Mouse (Mus musculus) heart, embryonic 16.5 days (tissue): ENCODE data around the gene Rtkn2. TPM values are rescaled to one million over a fixed set of nuclear protein-coding genes. Genes with fewer than 3 reads are reported as not detected.

Source experiments
- ATAC-seq: fragments of 200-750 bp; cut with Nextera tagmentation; replicated peaks from 2 replicates; pipeline ENCODE4 v1.8.0; 2017; ENCODE audit warnings: moderate number of reproducible peaks; ENCODE audit not compliant: insufficient read depth, low FRiP score; ENCODE audit errors: extremely low read depth
- H3K27ac ChIP-seq: fragments of 300-500 bp; sonication (generic); 2 replicates; pipeline ENCODE4 v1.5.1; 2014; ENCODE audit warnings: mild to moderate bottlenecking, low read length, control low read depth, moderate library complexity
- H3K27me3 ChIP-seq: fragments of 300-500 bp; sonication (generic); 2 replicates; pipeline ENCODE4 v1.6.1; 2014; ENCODE audit warnings: low read length, mixed read lengths; ENCODE audit not compliant: control insufficient read depth, insufficient read depth
- H3K36me3 ChIP-seq: fragments of 300-500 bp; sonication (generic); 2 replicates; pipeline ENCODE4 v1.6.1; 2014; ENCODE audit not compliant: control insufficient read depth, insufficient read depth
- H3K4me1 ChIP-seq: fragments of 300-500 bp; sonication (generic); 2 replicates; pipeline ENCODE4 v1.6.1; 2014; ENCODE audit warnings: low read length, mixed read lengths; ENCODE audit not compliant: control insufficient read depth, insufficient read depth
- H3K4me2 ChIP-seq: fragments of 300-500 bp; sonication (generic); 2 replicates; pipeline ENCODE4 v1.6.1; 2014; ENCODE audit warnings: low read depth, mild to moderate bottlenecking, control low read depth, low read length
- H3K4me3 ChIP-seq: fragments of 300-500 bp; sonication (generic); 2 replicates; pipeline ENCODE4 v1.5.1; 2014; ENCODE audit warnings: mild to moderate bottlenecking, control low read depth, low read length
- H3K9ac ChIP-seq: fragments of 300-500 bp; sonication (generic); 2 replicates; pipeline ENCODE4 v1.6.1; 2014; ENCODE audit warnings: low read length, control low read depth
- H3K9me3 ChIP-seq: fragments of 300-500 bp; sonication (generic); replicated peaks from 2 replicates; pipeline ENCODE4 v1.6.1; 2016; ENCODE audit warnings: low read length; ENCODE audit not compliant: control insufficient read depth
- WGBS: fragments of 180-500 bp; shearing (Covaris S2); extraction: QIAGEN DNeasy Blood & Tissue Kit; methylation state at CpG from one replicate; pipeline ENCODE4 v1.1.7; 2014; 5-methylcytosine and 5-hydroxymethylcytosine counted together
- polyA plus RNA-seq: library from polyadenylated mRNA; unstranded; fragments of >200 nt; fragmentation: Nextera tagmentation; extraction: Ambion mirVana; gene quantifications from 2 replicates; pipeline ENCODE4 v1.2.1, GENCODE M21; 2015

The Rtkn2 gene
- polyA plus RNA-seq, 1 experiment from 2014 or later = 8.0 TPM

- ATAC-seq = peak; percentile 20; the same call in 1 of the 2 replicates
- 45% methylated on average over 14 of the region's 14 CpGs for WGBS
- H3K9me3 ChIP-seq = no peaks in the 10 kb centered on the region
- no peak overlapping the region for H3K9ac ChIP-seq
- peak overlapping the region; percentile 84 for H3K27ac ChIP-seq
- H3K4me2 ChIP-seq = no peak overlapping the region
- peaks cover 48% of the 10 kb centered on the region for H3K4me1 ChIP-seq
- H3K4me3 ChIP-seq = no peak overlapping the region
- H3K27me3 ChIP-seq = no peaks in the 10 kb centered on the region
- H3K36me3 ChIP-seq = peaks cover 13% of the 10 kb centered on the region
These were observed 125.8 kb downstream of the Rtkn2 start for GRCm38 (mm10) chr10:68104881-68105781.

GRCm38 (mm10) chr10:68106351-68106950, 127.1 kb downstream of the Rtkn2 start:
- no peaks in the 10 kb centered on the region for H3K27me3 ChIP-seq
- H3K4me1 ChIP-seq = peaks cover 46% of the 10 kb centered on the region
- no peak for ATAC-seq
- WGBS = 57% methylated on average over 9 of the region's 9 CpGs
- H3K4me2 ChIP-seq = no peak overlapping the region
- H3K4me3 ChIP-seq = no peak overlapping the region
- H3K9ac ChIP-seq = no peak overlapping the region
- H3K9me3 ChIP-seq = no peaks in the 10 kb centered on the region
- 0 out of 2 replicates have a peak overlapping the region, but pooled peaks have one; percentile 43 for H3K27ac ChIP-seq
- peaks cover 5% of the 10 kb centered on the region for H3K36me3 ChIP-seq

GRCm38 (mm10) chr10:68107716-68108115, 128.3 kb downstream of the Rtkn2 start:
- Histone ChIP-seq H3K4me3 (no peak overlapping the region), H3K4me1 (peaks cover 40% of the 10 kb centered on the region), H3K27me3 (no peaks in the 10 kb centered on the region), H3K9me3 (no peaks in the 10 kb centered on the region), H3K36me3 (no peaks in the 10 kb centered on the region; the same call in 1 of the 2 replicates), H3K4me2 (no peak overlapping the region), H3K9ac (no peak overlapping the region), H3K27ac (no peak overlapping the region)
- 85% methylated on average over 6 of the region's 6 CpGs for WGBS
- no peak for ATAC-seq

Other genes with a start within 250 kb of the Rtkn2 start
- gene Zfp365, start 66.9 kb upstream of the Rtkn2 start, polyA plus RNA-seq = 0.43 and 0.62 TPM in 2 replicates